Mouse (Mus musculus) urinary bladder, postnatal 10 days (tissue): ENCODE results near the gene Ghrl.
"Not testable (repeated sequence)": the region's sequence is repeated elsewhere in the genome, so short reads cannot be mapped to it uniquely, and the experiment has no call there.

Experiments used
- DNase-seq: peaks from one replicate; pipeline ENCODE4 v3.0.0; 2022; ENCODE audit warnings: low spot score

The Ghrl gene

DNA sequence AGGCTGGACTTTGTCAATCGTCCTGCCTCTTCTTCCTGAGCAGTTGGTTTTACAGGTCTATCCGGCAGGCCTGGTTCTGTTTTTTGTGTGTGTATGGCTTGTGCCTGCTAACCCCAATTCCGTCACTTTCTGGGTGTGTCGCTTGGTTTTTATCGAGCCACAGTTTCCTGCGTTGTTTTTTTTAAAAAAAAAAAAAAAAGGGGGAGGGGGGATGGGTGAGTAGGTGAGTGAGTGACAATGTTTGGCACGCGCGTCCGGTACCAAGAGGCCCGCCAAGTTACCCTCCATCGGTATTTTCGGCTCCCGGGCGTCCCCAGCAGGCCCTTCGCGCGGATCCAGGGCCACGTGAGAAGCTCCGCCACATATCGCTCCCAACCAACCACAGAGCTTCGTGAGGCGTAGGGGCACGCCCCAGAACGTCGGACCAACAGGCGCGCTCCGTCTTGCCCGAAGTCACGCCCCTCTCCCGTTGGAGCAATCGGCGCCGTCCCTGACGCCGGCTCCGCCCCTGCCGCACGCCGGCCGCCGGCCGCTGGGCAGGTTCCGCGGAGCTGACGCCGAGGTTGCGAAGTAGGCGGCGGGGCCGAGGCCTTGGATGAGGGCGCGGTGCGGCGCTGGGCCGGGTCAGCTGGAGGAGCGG, 23.0 kb downstream of the Ghrl start, which contains the start of gene Tatdn2:
TSS of gene Tatdn2 (plus strand) at position 469 of the 640 bp plus-strand sequence.
- DNase-seq = peak; percentile 80

DNA sequence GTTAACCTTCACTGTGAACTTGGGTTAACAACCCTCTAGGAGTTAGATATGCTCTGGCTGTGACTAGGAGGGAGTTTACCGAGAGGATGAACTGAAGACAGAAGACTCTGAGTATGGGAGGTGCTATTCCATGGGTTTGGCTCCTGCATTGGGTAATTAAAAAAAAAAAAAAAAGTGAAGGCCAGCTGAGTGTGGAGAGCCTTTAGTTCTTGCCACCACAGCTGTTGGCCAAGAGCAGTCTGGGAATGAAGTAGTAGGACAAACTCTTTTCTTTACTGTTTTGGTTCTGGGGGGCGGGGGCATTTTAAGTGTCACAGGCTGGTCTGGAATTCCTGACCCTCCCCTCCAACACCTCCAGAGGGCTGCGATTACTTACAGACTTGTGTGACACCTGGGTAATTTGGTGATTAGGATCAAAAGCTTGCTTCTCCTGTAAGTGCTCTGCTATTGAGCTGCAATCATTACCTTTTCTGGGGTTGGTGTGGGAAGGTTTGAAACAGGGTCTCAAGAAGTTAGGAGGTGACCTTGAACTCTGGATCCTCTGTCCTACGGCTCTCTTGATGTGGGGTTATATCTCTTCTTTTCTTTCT, 23.8 kb downstream of the Ghrl start:
- DNase-seq = no peak

DNA sequence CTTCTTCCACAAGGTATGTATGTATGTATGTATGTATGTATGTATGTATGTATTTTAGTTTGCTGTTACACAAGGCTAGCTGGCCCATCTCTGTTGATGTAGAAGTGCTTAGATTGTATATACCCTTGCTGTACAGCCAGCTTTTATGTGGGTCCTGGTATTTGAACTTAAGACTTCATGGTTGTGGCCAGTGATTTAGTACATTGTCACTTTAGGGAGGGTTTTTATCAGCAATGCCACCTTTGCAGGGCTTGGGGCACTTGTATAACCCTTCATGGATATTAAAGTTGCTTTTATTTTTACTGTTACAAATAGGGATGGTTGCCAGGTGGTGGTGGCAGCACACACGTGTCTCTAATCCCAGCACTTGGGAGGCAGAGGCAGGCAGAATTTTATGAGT, 24.5 kb downstream of the Ghrl start:
- no peak for DNase-seq

DNA sequence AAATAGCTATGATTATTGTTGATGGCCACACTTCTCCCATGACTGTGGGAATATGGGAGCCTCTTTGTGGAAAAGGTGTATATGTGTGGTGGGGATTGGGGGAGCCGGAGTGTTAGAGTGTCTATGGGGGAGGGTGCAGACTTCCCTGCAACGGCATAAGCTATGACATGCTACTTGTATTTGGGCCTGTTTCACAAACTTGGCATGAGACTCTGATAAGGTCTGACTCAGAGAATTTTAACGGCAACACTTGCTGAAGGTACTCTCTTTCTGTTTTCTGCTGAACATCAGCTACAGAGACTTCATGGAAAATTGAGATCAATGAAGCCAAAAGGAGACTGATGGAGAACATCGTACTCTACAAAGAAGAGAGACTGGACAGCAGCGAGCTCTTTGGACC, 26.3 kb downstream of the Ghrl start:
- no peak for DNase-seq

DNA sequence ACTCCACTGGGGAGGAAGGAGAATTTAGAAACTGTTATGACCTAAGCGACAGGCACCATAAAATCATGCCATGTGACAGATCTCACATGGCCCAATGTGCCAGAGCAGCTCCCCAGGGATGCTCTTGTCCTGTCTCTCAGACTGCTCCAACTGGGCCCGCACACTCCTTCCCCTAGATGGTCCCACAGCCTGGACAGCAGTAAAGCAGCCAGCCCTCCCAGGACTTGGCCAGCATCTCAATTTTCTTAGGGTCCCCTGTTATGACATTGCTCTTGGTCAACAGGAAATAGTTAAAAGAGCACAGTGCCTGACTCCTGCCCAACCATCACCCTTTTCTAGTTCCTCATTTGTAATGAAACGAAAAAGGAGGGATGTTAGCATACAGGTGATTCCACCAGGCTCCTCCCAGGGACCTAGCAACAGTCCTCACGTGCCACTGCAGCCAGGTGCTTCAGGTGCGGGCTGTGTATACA, 27.0 kb downstream of the Ghrl start:
- DNase-seq = no peak

DNA sequence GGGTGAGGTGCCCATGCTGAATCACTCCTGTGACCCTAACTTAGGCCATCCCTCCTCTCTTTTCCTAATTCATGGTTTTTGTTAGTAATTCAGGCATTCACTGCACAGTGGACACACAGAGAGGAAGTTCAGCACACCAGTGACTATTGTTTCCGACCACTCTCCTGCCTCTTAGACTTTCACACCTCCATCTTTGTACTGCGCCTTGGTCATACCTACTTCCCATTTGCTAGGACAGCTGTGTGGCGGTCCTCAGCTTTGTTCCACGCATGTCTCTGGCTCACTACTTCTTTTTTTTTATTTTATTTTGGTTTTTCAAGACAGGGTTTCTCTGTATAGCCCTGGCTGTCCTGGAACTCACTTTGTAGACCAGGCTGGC, 28.6 kb downstream of the Ghrl start:
- no peak for DNase-seq

DNA sequence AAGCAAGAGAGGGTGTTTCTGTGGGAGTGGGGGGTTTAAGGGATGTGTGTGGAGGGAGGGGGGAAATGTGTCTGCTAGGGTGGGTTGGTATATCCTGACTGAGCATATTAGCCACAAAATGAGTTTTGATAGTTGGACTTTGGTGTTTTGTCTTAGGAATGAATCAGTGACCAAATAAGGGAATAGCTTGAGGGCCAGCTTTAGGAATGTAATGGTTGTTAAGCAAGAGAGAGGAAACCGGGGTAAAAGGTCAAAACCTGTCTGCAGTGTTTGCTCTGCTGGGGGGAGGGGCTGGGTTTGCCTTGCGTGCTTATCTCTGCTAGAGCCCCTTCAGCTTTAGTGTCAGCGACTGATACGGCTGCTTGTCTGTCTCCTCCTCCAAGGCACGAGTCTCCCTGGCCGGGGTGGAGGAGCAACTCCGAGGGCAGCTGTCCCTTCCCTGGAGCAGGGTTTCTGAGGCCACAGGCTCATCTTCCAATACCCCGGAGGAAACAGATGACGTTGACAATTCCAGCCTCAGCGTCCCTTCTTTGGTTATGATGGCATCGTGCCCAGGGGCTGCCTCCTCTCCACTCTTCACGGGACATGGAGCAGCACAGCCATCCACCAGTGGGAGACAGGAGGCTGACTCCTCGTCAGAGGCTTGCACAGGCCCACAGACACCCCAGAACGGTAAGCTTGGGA, 29.1 kb downstream of the Ghrl start:
- DNase-seq = no peak

DNA sequence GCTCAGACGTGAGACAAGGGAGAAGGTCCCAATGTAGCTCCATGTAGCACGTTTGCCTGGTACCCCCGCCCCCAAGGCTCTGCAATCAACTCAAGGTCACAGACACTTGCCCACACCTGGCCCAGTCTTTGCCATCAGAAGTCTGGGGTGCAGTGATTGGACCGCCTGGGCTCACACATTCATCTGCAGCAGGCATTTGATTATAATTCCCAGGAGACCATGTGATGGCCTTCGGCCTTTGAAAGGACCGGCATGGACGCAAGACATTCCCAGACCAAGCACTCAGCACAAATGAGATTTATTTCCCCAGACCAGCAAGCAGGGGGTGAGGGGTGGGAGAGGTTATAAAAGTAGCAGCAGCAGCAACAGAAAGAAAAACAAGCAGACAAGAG, 29.7 kb downstream of the Ghrl start:
- no peak for DNase-seq

DNA sequence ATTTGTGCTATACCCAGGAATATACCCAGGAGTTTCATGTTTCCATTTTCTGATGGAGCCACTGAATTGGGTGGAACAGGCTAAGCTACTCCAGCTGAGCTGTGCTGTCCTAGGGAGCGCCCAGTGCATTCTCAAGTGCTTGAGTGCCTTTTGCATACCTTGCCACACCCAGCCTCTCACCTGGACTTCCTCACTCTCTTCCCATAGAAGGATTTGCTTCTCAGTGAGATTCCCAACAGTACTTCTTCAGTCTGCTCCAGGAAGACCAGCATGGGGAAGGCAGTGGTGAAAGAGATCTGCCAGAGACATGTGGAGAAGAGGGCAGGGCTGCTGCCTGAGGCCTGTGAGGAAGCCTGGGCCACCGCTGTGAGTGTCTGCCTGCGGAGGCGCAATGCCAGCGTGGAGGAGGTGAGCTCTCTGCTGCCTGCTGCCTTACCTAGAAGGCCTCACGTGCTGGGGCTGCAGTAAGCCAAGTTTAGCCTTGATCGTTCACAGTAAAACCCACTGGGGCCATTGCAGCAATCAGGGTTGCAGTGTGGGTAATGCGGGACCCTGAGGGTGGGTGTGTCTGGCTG, 33.0 kb downstream of the Ghrl start:
- no peak for DNase-seq

DNA sequence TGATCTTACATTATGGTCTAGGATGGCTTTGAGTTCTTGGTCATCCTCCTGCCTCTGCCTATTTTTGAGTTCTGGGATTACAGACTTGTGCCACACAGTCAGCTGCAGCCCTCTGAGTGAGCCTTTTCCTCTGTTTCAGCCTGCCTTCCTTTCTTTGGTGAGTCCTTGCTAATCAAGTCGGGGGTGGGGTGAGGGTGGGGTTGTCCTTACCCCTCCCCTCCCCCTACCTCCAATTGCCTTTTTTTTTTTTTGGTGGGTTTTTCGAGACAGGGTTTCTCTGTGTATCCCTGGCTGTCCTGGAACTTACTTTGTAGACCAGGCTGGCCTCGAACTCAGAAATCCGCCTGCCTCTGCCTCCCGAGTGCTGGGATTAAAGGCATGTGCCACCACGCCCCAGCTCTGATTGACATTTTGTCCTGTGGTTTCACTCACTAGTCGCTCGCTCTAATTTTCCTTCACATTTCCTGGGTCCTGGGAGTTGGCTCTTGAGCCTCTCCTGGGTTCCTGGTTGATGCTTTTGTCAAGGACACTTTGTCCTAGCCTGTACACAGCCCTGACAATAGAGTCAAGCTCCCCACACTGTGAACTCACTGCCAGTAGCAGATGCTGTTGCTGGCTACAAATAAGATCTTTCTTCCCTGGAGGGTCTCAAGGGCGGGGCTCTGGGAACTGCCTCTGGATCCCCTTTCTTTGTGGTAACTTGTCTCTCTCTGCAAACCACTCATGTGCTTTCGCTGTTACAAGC, 36.4 kb downstream of the Ghrl start:
- DNase-seq = no peak

DNA sequence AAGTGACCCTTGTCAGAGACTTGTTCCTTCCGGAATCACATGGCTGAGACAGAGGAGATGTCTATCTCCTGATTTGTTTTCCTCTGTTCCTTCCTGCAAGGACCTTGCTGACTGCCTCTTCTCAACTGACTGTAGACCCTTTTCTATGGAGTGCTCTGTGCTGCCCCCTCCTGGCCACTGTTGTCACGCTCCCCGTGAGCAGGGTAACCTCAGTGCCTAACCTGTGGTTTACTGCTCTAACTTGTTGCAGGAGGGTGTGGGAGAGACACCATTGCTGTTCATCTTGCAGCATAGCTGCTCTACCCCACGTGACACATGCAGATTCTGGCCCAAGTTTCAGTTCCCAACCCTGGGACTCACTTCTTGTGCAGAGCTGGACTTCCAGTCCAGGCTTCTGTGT, 38.4 kb downstream of the Ghrl start:
- peak; percentile 61 for DNase-seq

DNA sequence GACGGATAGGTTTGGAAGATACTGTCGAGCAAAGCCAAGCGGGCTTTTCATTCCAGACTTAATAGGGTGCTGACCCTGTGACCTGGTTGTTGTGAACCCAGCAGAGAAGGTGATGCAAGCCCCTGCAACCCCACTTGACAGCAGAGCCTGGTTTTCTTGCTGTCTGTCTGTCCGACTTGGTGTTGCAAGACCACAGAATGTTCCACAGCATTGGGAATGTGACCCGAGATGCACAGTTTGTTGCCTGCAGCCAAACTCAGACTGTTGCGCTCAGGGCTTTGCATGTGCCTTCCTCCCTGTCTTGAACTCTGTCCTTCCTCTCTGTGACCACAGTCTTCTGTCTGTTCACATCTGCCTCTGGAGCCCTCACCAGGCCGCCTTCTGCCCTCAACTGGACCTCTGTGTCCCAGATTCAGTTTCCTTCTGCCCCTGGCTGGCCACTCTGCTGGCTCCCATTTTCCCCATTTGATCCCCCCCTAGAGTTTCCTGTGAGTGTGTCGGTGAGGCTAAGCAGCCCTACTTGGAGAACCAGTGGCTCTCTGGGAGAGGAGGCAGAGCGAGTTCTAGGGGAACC, 39.6 kb downstream of the Ghrl start:
- DNase-seq = no peak

DNA sequence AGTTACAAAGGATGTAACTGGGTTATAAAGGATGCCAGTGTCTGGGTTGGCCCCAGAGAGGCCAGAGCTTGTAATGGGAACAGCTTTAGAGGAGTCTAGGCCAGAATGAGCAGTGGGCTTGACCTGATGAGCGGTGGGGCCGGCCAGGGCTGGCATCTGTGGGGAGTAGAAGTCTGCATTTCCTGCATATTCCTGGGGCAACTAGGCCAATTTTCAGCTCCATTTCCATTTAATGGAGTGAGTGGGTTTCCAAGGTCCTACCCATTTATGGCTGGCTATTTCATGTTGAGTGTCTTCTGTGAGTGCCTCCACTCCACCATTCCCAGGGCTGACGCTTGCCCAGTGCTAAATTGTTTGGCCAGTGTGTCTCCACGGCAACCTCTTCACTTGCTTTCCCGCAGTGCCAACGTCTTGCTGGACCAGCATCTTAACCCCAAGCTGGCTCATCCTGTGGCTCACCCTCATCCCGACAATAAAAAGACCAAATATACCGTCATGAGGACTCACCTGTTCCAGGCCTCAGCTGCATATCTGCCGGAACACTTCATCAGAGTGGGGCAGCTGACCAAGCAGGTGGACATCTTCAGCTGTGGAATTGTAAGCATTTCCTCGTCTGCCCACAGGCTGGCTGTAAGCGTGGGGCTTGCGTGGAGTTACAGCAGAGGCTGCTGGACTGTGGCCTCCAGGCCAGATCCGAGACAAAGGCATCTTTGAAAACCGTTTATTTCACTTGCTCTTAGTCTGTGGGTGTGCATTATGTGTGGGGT, 41.3 kb downstream of the Ghrl start:
- DNase-seq = no peak

DNA sequence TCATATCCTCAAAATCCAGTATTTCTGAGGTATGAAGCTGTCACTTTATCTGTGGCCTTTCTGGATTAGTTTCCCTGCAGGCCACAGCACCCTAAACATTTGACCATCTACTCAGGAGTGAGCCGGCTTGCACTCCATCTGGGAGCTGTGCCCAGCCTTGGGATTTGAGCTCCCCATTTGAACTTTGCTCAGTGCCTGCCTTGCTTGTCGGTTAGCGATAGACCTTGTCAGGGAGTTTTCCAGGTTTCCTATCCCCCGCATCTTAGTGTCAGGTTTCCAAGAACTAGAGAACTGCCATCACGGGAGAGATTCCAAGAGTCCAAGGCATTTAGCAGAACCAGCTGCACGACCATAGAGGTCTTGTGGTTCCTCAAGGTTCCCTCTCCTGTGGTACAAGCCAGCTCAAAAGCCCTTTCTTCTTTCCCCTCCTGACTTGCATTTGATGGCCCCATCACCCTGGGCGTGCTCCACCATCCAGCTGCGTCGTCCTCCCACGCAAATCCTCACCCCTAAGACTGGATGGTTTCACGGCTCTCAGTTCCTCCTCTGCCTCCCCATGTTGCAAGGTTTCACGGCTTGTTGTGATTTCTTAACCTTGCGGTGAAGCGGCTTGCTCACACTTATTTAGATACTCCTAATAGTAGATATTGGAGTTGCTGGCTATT, 42.5 kb downstream of the Ghrl start:
- DNase-seq = no peak

DNA sequence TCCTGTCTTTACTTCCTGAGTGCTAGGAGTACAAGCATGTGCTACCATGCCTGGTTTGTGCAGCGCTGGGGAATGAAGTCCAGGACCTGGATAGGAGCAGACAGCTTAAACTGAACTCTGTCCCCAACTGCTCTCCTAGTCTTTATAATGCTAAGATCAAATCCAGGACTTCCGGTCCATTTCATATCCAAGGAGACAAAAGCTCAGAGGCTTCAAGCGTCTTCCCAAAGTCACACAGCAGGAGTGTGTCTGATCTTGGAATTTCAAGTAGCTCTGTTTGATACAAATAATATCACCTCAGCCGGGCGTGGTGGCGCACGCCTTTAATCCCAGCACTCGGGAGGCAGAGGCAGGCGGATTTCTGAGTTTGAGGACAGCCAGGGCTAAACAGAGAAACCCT, 43.7 kb downstream of the Ghrl start:
- no peak for DNase-seq

DNA sequence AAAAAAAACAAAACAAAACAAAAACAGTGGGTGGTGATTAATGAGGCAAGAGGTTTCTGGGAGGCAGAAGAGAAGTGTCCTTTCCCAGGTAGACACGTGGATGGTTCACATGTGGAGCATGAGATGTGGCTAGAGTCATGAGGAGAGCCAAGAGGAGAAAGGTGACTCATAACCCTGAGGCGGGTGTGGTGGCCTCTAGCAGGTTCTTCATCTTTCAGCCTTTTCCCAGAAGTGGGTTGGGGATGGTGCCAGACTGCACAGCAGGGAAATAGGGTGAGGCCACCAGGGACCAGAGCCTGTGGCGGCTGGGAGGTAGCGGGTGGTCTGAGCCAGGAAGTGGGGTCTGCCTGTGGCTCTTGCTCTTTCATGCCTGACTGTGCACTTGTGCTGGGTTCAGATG, 44.4 kb downstream of the Ghrl start:
- no peak for DNase-seq

DNA sequence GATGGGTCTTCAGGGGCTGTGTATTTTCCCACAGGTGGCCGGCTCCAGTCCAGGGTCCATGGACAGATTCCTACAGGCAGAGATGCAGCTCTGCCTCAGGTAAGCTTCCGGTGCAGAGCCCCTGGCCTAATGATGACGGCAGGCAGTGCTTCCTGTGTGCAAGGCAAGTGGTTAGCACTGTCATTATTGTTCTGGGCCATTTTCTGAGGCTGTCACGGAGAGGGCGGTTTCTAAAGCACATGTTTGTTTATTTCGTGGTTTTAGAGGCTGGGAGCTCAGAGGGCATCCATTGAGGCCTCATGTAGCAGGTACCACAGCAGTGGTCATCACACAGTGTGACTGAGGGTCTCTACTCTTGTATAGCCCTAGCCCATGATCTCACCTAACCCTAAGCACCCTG, 46.7 kb downstream of the Ghrl start:
- DNase-seq = no peak

DNA sequence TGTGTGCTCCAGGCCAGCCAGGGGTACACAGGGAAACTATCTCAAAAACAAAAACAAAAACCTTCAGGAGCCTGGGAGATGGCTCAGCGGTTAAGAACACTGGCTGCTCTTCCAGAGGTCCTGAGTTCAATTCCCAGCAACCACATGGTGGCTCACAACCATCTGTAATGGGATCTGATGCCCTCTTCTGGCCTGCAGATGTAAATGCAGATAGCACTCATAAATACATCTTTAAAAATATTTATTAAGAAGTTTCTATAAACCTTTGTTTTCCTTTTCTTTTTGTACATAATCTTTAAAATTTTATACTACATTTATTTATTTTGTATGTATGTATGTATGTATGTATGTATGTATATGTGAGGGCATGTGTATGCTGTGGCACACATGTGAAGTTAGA, 47.7 kb downstream of the Ghrl start:
- not testable (repeated sequence) for DNase-seq

DNA sequence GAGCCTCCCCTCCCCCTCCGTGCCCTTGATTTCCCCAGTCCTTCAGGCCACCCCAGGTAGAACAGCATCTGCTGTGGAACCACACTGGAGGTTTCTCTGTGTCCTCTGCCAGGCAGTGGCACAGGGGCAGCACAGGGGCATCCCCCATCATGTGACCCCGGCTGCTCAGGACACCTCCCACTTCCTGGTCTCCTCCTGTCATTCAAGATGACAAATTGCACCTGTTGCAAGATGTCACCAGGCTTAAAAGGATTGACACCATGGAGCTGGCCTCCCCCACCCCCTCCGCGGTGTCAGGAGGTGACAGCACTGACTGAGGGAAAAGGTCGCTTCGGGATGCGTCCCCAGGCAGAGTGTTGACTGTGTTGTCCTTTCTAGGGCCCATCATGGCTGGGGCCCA, 49.9 kb downstream of the Ghrl start:
- no peak for DNase-seq

DNA sequence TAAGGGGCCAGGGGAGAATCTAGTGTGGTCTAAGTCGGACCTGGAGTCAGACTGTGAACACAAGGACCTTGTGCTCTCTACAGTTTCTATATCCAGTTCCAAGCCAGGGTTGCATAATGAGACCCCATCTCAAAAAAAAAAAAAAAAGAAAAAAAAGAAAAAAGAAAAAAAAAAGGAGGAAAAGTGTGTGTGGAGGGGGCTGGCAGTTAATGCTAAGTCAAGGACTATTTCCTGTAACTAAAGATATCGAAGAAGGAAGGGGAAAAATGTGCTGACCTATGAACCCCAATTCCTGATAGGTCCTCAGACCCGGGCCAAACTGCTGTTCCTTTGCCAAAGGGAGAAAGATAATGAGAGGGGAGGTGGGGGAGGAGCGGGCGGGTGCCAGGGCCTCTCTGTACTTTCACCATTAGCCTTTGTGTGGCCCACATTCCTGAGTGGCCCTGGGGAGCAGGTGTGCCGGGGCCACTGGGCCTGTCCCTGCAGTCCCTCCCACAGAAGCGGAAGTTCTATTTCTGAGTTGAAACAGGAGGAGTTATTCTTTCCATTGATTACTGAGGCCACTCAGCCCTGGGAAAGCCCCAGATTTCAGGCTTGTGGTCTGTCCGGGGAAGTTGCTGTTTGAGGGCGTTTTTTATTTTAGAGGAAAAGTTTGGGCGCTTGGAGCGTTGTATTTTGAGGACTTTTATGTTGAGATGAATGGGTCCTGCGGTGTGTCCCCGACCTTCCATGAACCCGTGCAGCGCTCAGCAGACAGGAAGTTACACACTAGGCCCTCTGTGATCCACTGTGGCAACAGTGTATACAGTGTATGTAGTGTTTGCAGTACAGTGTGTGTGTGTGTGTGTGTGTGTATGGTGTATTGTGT, 51.2 kb downstream of the Ghrl start:
- no peak for DNase-seq
